Comparison of ENCODE assay signal across 23 mouse cellular contexts in the genomic region with DNA sequence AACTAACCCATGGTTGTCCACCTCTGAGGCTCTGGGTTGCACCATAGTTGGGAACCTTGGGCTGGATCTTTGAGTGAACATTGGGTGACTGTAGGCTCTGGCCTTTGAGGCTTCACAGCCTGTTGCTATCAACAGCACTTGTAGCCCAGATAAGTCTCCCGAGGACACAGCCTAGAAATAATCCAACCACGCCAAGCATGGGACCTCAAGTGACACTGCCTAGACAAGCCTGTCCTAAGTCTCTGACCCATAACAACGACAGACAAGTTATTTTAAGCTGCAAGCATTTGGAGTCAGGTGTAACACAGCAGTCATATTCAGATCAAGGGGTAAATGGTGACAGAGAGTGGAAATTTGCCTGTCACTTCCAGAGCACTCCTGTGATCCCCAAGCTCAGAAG. TPM values are rescaled to one million over a fixed set of nuclear protein-coding genes. Genes with fewer than 3 reads are reported as not detected.
DNase-seq lines count a peak whose midpoint lies in the region; ATAC-seq and TF ChIP-seq lines count a peak whose summit lies in the region.
"Had no signal": no experiment of that assay in that cellular context is flagged by ENCODE, and none has a peak within 500 bp of the region (broad histone marks: within the 10 kb centered on the region; RNA-seq: fewer than 3 reads in every experiment).

No protein-coding gene starts in this region.

- peak; percentile 2 for DNase-seq in cerebellum, adult 9-10 months
- DNase-seq in cerebellum, adult 9-11 months, result no peak
- peak in 1 of 2 experiments; percentile 70 for DNase-seq in heart, adult 2 months
- no peak for DNase-seq in heart, postnatal 36 days
- DNase-seq in right cerebral cortex, postnatal 36 days (ENCODE audit: low spot score in 2 of 2), result no peak
- no peak for DNase-seq in cerebellum, postnatal 14 days
- DNase-seq: adrenal gland, adult 8-10 months; adrenal gland, postnatal 36 days; B cell, adult 2 months; cerebellum, adult 2 months; cerebellum, postnatal 36 days; forebrain, postnatal 0 days; gastrocnemius, postnatal 36 days; kidney, adult 11 months; kidney, adult 9 months had no signal

- TF ChIP-seq EP300 in heart, adult 2 months (IDR thresholded peaks at IDR 0.05; ENCODE audit: insufficient read depth, low read depth, low read length), result peak; percentile 96

- no peak overlapping the region for H3K4me2 ChIP-seq in heart, embryonic 16.5 days (ENCODE audit: low read depth, low read length)
- H3K4me2 ChIP-seq: forebrain, embryonic 13.5 days; heart, embryonic 13.5 days; hindbrain, embryonic 13.5 days had no signal

- H3K9me3 ChIP-seq in heart, embryonic 16.5 days (replicated peaks; ENCODE audit: control insufficient read depth, low read length), result no peaks in the 10 kb centered on the region
- H3K9me3 ChIP-seq: forebrain, embryonic 13.5 days; G1E; heart, embryonic 13.5 days; hindbrain, embryonic 13.5 days had no signal

- intact Hi-C loops in heart, adult 2 months (cut with DNase I), result loop anchor here (10.0 kb wide), 2 partner anchors 311 to 741 kb away; a partner anchor contains a TSS
- intact Hi-C loops in heart, postnatal 36 days (cut with DNase I), result no loop called here

- H3K9ac ChIP-seq in heart, adult 2 months (ENCODE audit: low read depth, low read length), result no peak overlapping the region
- H3K9ac ChIP-seq in heart, embryonic 16.5 days (ENCODE audit: low read length), result no peak overlapping the region
- H3K9ac ChIP-seq: forebrain, embryonic 13.5 days; forebrain, postnatal 0 days; heart, embryonic 13.5 days; hindbrain, embryonic 13.5 days had no signal

- peaks cover 3% of the 10 kb centered on the region; the same call in 1 of the 2 replicates for H3K4me1 ChIP-seq in heart, adult 2 months (ENCODE audit: control insufficient read depth, insufficient read depth, low read length)
- peaks cover 23% of the 10 kb centered on the region for H3K4me1 ChIP-seq in heart, embryonic 16.5 days (ENCODE audit: control insufficient read depth, insufficient read depth, low read length)

- H3K36me3 ChIP-seq in heart, adult 2 months (ENCODE audit: control insufficient read depth, insufficient read depth, low read length), result no peaks in the 10 kb centered on the region
- H3K36me3 ChIP-seq in heart, embryonic 16.5 days (ENCODE audit: control insufficient read depth, insufficient read depth), result no peaks in the 10 kb centered on the region
- H3K36me3 ChIP-seq: heart, embryonic 13.5 days; hindbrain, embryonic 13.5 days had no signal

- no peak; the same call in 1 of the 2 replicates for ATAC-seq in heart, embryonic 16.5 days (replicated peaks; ENCODE audit: extremely low read depth, insufficient read depth, low FRiP score)
- ATAC-seq: CD4-positive, CD25-positive, alpha-beta regulatory T cell, adult 4 months; forebrain, embryonic 13.5 days; forebrain, postnatal 0 days; hindbrain, postnatal 0 days had no signal

- TF ChIP-seq POLR2A in heart, adult 2 months (IDR thresholded peaks at IDR 0.05; ENCODE audit: insufficient read depth, low read depth, low read length), result peak; percentile 39; the same call in 1 of the 2 replicates

- no peaks in the 10 kb centered on the region for H3K79me2 ChIP-seq in heart, adult 2 months (replicated peaks; ENCODE audit: control insufficient read depth, insufficient read depth, low read length)

- H3K27ac ChIP-seq in heart, adult 2 months, result peak overlapping the region; percentile 93
- H3K27ac ChIP-seq in heart, embryonic 16.5 days (ENCODE audit: low read length), result 0 out of 2 replicates have a peak overlapping the region, but pooled peaks have one; percentile 16
- H3K27ac ChIP-seq: forebrain, embryonic 13.5 days; heart, embryonic 13.5 days; hindbrain, embryonic 13.5 days; hindbrain, postnatal 0 days had no signal

- WGBS in heart, adult 2 months, result 45% methylated on average over 3 of the region's 3 CpGs
- 48% methylated on average over 3 of the region's 3 CpGs for WGBS in heart, embryonic 16.5 days

- TF ChIP-seq CTCF in heart, adult 2 months (IDR thresholded peaks at IDR 0.05), result no peak

- H3K4me3 ChIP-seq in heart, adult 2 months, result no peak overlapping the region
- no peak overlapping the region for H3K4me3 ChIP-seq in heart, embryonic 16.5 days (ENCODE audit: low read length)
- H3K4me3 ChIP-seq: forebrain, embryonic 13.5 days; heart, embryonic 13.5 days; hindbrain, embryonic 13.5 days had no signal

- H3K27me3 ChIP-seq in heart, adult 2 months (ENCODE audit: control insufficient read depth, insufficient read depth, low read length), result no peaks in the 10 kb centered on the region
- no peaks in the 10 kb centered on the region for H3K27me3 ChIP-seq in heart, embryonic 16.5 days (ENCODE audit: control insufficient read depth, insufficient read depth, low read length)
- H3K27me3 ChIP-seq: forebrain, embryonic 13.5 days; heart, embryonic 13.5 days; hindbrain, embryonic 13.5 days had no signal

RNA-seq across cellular contexts. Expression of a gene that starts 2.8 kb away (rescaled TPM):
- 10 to 100 TPM; 25.6 to 29.4 TPM for total RNA-seq in heart, adult 2 months (2021)
- 16.2 and 16.4 TPM in 2 replicates for polyA plus RNA-seq in heart, adult 2 months (2012; rRNA removed)
- 10 to 100 TPM; 22.5 to 27.2 TPM for total RNA-seq in heart, postnatal 36 days (2021)
- 4.5 and 5.0 TPM in 2 replicates for polyA plus RNA-seq in heart, embryonic 16.5 days (2015; fragmentation: Nextera tagmentation; extraction: Ambion mirVana)
- total RNA-seq: hematopoietic stem cell, adult 5-6 weeks had no signal
- polyA plus RNA-seq: CD4-positive, CD25-positive, alpha-beta regulatory T cell, adult 4 months had no signal

RNA-seq across cellular contexts. Expression of a gene that starts 2.9 kb away (rescaled TPM):
- total RNA-seq in heart, adult 2 months (2021), result 10 to 100 TPM; 56.3 to 58.3 TPM
- 63.9 and 81.4 TPM in 2 replicates for polyA plus RNA-seq in heart, adult 2 months (2012; rRNA removed)
- total RNA-seq in heart, postnatal 36 days (2021), result 10 to 100 TPM; 53.9 to 69.1 TPM
- 108 and 114 TPM in 2 replicates for polyA plus RNA-seq in heart, embryonic 16.5 days (2015; fragmentation: Nextera tagmentation; extraction: Ambion mirVana)

RNA-seq across cellular contexts. Expression of a gene that starts 9.2 kb away (rescaled TPM):
- 10 to 100 TPM; 18.4 to 22.9 TPM for total RNA-seq in heart, adult 2 months (2021)
- 32.4 and 37.0 TPM in 2 replicates for polyA plus RNA-seq in heart, adult 2 months (2012; rRNA removed)
- 10 to 100 TPM; 19.6 to 24.0 TPM for total RNA-seq in heart, postnatal 36 days (2021)
- polyA plus RNA-seq in heart, embryonic 16.5 days (2015; fragmentation: Nextera tagmentation; extraction: Ambion mirVana), result 19.1 and 19.5 TPM in 2 replicates

RNA-seq across cellular contexts. Expression of a gene that starts 20.6 kb away (rescaled TPM):
- 1 to 10 TPM; 6.0 to 7.5 TPM for total RNA-seq in heart, adult 2 months (2021)
- polyA plus RNA-seq in heart, adult 2 months (2012; rRNA removed), result 6.7 and 7.0 TPM in 2 replicates
- total RNA-seq in heart, postnatal 36 days (2021), result 1 to 10 TPM; 5.4 to 6.2 TPM
- polyA plus RNA-seq in heart, embryonic 16.5 days (2015; fragmentation: Nextera tagmentation; extraction: Ambion mirVana), result 4.2 and 4.4 TPM in 2 replicates

RNA-seq across cellular contexts. Expression of a gene that starts 29.4 kb away (rescaled TPM):
- 10 to 100 TPM; 35.4 to 55.0 TPM for total RNA-seq in heart, adult 2 months (2021)
- polyA plus RNA-seq in heart, adult 2 months (2012; rRNA removed), result 80.1 and 103 TPM in 2 replicates
- total RNA-seq in heart, postnatal 36 days (2021), result 10 to 100 TPM; 32.3 to 53.6 TPM
- 10.3 and 10.4 TPM in 2 replicates for polyA plus RNA-seq in heart, embryonic 16.5 days (2015; fragmentation: Nextera tagmentation; extraction: Ambion mirVana)
- total RNA-seq: hematopoietic stem cell, adult 5-6 weeks had no signal
- polyA plus RNA-seq: CD4-positive, CD25-positive, alpha-beta regulatory T cell, adult 4 months; forebrain, embryonic 13.5 days; G1E had no signal
